Mouse (Mus musculus): ENCODE data around the gene Cap2.

Cap2 gene

GRCm38 (mm10) chr13:46633320-46634132, 131.9 kb downstream of the Cap2 start:
- TF ChIP-seq CTCF (conservative IDR thresholded peaks at IDR 0.05; ENCODE audit: low read length) (no peak), NANOG (IDR thresholded peaks at IDR 0.05; ENCODE audit: borderline replicate concordance, low read length) (no peak), POU5F1 (IDR thresholded peaks at IDR 0.05; ENCODE audit: borderline replicate concordance, low read length) (no peak)
- Histone ChIP-seq H3K36me3 (ENCODE audit: insufficient read depth, low read length) (no peaks in the 10 kb centered on the region), H3K4me3 (replicated peaks; ENCODE audit: low read length) (no peak overlapping the region), H3K27me3 (ENCODE audit: insufficient read depth, low read length) (no peaks in the 10 kb centered on the region), H3K9me3 (ENCODE audit: low read length) (no peaks in the 10 kb centered on the region), H3K4me1 (replicated peaks; ENCODE audit: low read depth, low read length) (peaks cover 43% of the 10 kb centered on the region)

DNA sequence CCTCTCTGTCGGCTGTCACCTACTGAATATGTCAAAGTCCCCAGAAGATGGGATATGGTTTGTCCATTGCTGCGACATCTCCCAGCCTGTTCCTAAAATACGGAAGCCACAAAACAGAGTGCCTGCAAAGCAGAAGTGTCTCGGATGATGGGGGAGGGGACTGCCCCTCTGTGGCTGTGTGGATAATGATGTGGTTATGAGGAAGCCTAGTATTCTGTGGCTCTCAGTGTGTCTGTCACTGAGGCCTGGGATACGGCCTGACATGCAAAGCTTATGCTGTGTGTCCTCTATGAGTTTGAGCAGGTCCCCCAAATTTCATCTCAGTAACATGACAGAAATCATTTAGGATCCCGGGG, 132.5 kb downstream of the Cap2 start:
- Histone ChIP-seq H3K4me3 (replicated peaks; ENCODE audit: low read length) (no peak overlapping the region), H3K27me3 (ENCODE audit: insufficient read depth, low read length) (no peaks in the 10 kb centered on the region), H3K9me3 (ENCODE audit: low read length) (no peaks in the 10 kb centered on the region), H3K36me3 (ENCODE audit: insufficient read depth, low read length) (no peaks in the 10 kb centered on the region), H3K4me1 (replicated peaks; ENCODE audit: low read depth, low read length) (peaks cover 43% of the 10 kb centered on the region)
- no peak for TF ChIP-seq NANOG (IDR thresholded peaks at IDR 0.05; ENCODE audit: borderline replicate concordance, low read length)
- no peak for TF ChIP-seq POU5F1 (IDR thresholded peaks at IDR 0.05; ENCODE audit: borderline replicate concordance, low read length)
- TF ChIP-seq CTCF (conservative IDR thresholded peaks at IDR 0.05; ENCODE audit: low read length) = no peak

DNA sequence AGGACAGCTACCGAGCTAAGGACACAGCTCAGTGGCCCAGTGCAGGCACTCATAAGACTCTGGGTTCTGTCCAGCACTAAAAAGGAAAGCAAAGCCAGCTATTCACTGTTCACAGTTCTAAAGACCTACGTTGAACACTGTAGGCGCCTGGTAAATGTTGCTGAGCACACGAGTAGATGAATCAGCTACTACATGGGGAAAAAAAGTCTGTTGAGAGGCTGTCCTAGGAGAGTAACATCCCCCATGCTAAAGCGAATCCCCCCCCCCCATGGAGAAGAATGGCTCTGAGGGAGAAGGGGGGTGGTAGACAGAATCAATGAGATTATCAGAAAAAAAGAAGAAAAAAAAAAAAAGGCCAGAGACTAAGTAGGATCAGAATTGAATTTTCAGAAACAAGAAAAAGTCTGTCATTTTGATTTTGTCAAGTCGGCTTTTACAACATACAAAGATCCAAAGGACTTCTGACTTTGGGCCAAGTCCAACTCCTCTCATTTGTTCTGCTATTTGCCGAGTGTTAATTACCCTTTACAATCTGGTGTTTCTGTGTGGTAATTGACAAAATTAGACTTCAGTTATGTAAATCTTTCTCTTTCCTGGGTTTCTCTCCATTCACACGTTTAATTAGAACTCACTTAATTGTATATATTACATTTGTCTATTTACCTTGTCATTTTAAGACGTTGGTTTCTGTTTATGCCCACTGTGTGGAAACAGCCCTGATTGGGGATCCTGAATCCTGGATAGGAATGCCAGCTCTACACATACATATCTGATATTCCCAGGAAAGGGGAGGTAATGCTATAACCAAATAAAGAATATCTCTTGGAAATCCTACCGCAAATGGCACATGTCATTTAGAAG, 139.2 kb downstream of the Cap2 start:
- peaks cover 5% of the 10 kb centered on the region for H3K9me3 ChIP-seq (ENCODE audit: low read length)
- H3K27me3 ChIP-seq (ENCODE audit: insufficient read depth, low read length) = no peaks in the 10 kb centered on the region
- TF ChIP-seq POU5F1 (IDR thresholded peaks at IDR 0.05; ENCODE audit: borderline replicate concordance, low read length) (no peak), NANOG (IDR thresholded peaks at IDR 0.05; ENCODE audit: borderline replicate concordance, low read length) (no peak), CTCF (conservative IDR thresholded peaks at IDR 0.05; ENCODE audit: low read length) (no peak)
- peaks cover 29% of the 10 kb centered on the region for H3K4me1 ChIP-seq (replicated peaks; ENCODE audit: low read depth, low read length)
- no peak overlapping the region for H3K4me3 ChIP-seq (replicated peaks; ENCODE audit: low read length)
- H3K36me3 ChIP-seq (ENCODE audit: insufficient read depth, low read length) = no peaks in the 10 kb centered on the region

DNA sequence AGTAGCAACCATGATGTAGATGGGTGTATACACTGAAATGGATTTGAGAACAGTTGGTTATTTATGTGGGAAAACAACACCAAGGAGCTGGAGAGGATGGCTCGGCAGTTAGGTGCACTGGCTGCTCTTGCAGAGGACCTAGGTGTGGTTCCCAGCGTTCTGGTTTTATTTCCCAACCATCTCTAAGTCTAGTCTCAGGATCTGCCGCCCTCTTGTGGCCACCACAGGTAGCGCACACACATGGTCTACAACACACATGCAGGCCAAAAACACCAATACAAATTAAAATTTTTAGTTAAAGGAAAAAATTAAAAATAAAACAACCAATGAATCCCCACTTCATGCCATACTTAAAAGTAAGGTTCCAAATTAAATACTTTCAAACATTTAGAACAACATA, 140.7 kb downstream of the Cap2 start:
- Histone ChIP-seq H3K27me3 (ENCODE audit: insufficient read depth, low read length) (0 out of 2 replicates have a peak, but pooled peaks cover 2% of the 10 kb centered on the region), H3K9me3 (ENCODE audit: low read length) (peaks cover 5% of the 10 kb centered on the region), H3K4me3 (replicated peaks; ENCODE audit: low read length) (no peak overlapping the region), H3K36me3 (ENCODE audit: insufficient read depth, low read length) (no peaks in the 10 kb centered on the region), H3K4me1 (replicated peaks; ENCODE audit: low read depth, low read length) (peaks cover 37% of the 10 kb centered on the region)
- TF ChIP-seq CTCF (conservative IDR thresholded peaks at IDR 0.05; ENCODE audit: low read length) (peak; percentile 61), NANOG (IDR thresholded peaks at IDR 0.05; ENCODE audit: borderline replicate concordance, low read length) (no peak)

DNA sequence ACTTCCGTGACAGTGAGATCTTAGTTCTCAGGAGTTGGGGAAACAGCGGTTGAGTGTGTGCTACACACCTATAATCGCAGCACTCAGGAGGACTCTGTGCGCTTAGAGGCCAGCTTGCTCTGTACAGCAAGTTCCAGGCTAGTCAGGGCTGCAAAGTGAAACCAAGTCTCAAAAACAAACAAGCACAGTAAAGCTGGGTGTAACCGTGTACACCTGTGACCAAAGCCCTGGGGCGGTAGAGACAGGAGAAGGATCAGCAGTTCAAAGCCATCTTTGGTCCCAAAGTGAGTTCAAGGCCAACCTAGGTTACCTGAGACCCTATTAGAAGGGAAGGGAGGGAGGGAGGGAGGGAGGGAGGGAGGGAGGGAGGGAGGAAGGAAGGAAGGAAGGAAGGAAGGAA, 142.5 kb downstream of the Cap2 start:
- H3K36me3 ChIP-seq (ENCODE audit: insufficient read depth, low read length) = no peaks in the 10 kb centered on the region
- H3K4me1 ChIP-seq (replicated peaks; ENCODE audit: low read depth, low read length) = peaks cover 45% of the 10 kb centered on the region
- TF ChIP-seq NANOG (IDR thresholded peaks at IDR 0.05; ENCODE audit: borderline replicate concordance, low read length) = no peak
- no peak for TF ChIP-seq POU5F1 (IDR thresholded peaks at IDR 0.05; ENCODE audit: borderline replicate concordance, low read length)
- no peak for TF ChIP-seq CTCF (conservative IDR thresholded peaks at IDR 0.05; ENCODE audit: low read length)
- no peak overlapping the region for H3K4me3 ChIP-seq (replicated peaks; ENCODE audit: low read length)
- H3K27me3 ChIP-seq (ENCODE audit: insufficient read depth, low read length) = 0 out of 2 replicates have a peak, but pooled peaks cover 7% of the 10 kb centered on the region
- H3K9me3 ChIP-seq (ENCODE audit: low read length) = peaks cover 5% of the 10 kb centered on the region

- peaks cover 5% of the 10 kb centered on the region for H3K9me3 ChIP-seq (ENCODE audit: low read length)
- H3K4me3 ChIP-seq (replicated peaks; ENCODE audit: low read length) = 0 out of 2 replicates have a peak overlapping the region, but pooled peaks have one; percentile 23
- TF ChIP-seq POU5F1 (IDR thresholded peaks at IDR 0.05; ENCODE audit: borderline replicate concordance, low read length) (no peak), CTCF (conservative IDR thresholded peaks at IDR 0.05; ENCODE audit: low read length) (no peak), NANOG (IDR thresholded peaks at IDR 0.05; ENCODE audit: borderline replicate concordance, low read length) (peak; percentile 83)
- 0 out of 2 replicates have a peak, but pooled peaks cover 7% of the 10 kb centered on the region for H3K27me3 ChIP-seq (ENCODE audit: insufficient read depth, low read length)
- no peaks in the 10 kb centered on the region for H3K36me3 ChIP-seq (ENCODE audit: insufficient read depth, low read length)
- peaks cover 47% of the 10 kb centered on the region for H3K4me1 ChIP-seq (replicated peaks; ENCODE audit: low read depth, low read length)
Measured at GRCm38 (mm10) chr13:46645476-46645875, 143.8 kb downstream of the Cap2 start.

DNA sequence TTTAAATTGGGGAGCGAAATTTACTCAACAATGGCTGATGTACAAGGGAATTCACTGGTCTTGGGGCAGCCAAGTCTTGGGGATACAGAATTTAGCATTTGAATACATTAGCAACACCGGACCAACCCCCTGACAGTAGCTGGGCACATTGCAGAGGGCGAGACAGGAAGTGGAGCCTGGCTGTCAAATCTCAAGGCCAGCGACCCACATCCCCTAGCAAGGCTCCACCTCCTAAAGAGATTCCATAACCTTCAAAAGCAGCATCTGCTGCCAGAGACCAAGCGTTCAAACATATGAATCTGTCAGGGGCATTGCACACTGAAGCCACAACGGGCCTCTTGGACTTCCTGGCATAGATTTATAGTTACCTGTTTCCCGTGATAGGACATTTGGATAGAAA, 150.2 kb downstream of the Cap2 start:
- no peak for TF ChIP-seq NANOG (IDR thresholded peaks at IDR 0.05; ENCODE audit: borderline replicate concordance, low read length)
- TF ChIP-seq POU5F1 (IDR thresholded peaks at IDR 0.05; ENCODE audit: borderline replicate concordance, low read length) = no peak
- no peak for TF ChIP-seq CTCF (conservative IDR thresholded peaks at IDR 0.05; ENCODE audit: low read length)
- Histone ChIP-seq H3K9me3 (ENCODE audit: low read length) (peaks cover 7% of the 10 kb centered on the region), H3K27me3 (ENCODE audit: insufficient read depth, low read length) (0 out of 2 replicates have a peak, but pooled peaks cover 5% of the 10 kb centered on the region), H3K36me3 (ENCODE audit: insufficient read depth, low read length) (no peaks in the 10 kb centered on the region), H3K4me1 (replicated peaks; ENCODE audit: low read depth, low read length) (peaks cover 35% of the 10 kb centered on the region), H3K4me3 (replicated peaks; ENCODE audit: low read length) (no peak overlapping the region)

DNA sequence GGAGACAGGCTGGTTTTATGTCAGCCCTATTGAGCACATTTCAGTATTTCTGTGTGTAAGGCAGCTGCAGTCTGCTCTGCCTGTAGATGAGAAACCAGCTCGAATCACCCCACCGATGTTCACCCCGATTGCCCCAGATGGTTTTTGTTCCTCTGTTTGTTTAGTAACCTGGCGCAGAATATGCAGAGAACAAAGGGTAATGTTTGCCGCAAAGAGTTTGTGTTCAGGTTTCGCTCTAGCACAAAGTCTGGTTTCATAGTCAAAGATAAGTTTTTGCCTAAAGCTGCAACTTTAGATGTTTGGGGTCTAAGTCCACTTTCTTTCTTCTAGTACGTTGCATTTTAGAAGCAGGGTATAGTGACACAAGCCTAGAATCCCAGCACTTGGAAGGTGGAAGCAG, 151.0 kb downstream of the Cap2 start:
- Histone ChIP-seq H3K4me1 (replicated peaks; ENCODE audit: low read depth, low read length) (peaks cover 35% of the 10 kb centered on the region), H3K4me3 (replicated peaks; ENCODE audit: low read length) (no peak overlapping the region), H3K36me3 (ENCODE audit: insufficient read depth, low read length) (no peaks in the 10 kb centered on the region), H3K27me3 (ENCODE audit: insufficient read depth, low read length) (0 out of 2 replicates have a peak, but pooled peaks cover 3% of the 10 kb centered on the region), H3K9me3 (ENCODE audit: low read length) (peaks cover 7% of the 10 kb centered on the region)
- TF ChIP-seq NANOG (IDR thresholded peaks at IDR 0.05; ENCODE audit: borderline replicate concordance, low read length) = no peak
- TF ChIP-seq CTCF (conservative IDR thresholded peaks at IDR 0.05; ENCODE audit: low read length) = no peak
- no peak for TF ChIP-seq POU5F1 (IDR thresholded peaks at IDR 0.05; ENCODE audit: borderline replicate concordance, low read length)

Data from E14TG2a.4 (cell line).